Mouse (Mus musculus): Measurements from ENCODE around the gene Prss28. TPM values are rescaled to one million over a fixed set of nuclear protein-coding genes. Genes with fewer than 3 reads are reported as not detected.

Gene Prss28
- polyA plus RNA-seq, 1 experiment: not detected

DNA sequence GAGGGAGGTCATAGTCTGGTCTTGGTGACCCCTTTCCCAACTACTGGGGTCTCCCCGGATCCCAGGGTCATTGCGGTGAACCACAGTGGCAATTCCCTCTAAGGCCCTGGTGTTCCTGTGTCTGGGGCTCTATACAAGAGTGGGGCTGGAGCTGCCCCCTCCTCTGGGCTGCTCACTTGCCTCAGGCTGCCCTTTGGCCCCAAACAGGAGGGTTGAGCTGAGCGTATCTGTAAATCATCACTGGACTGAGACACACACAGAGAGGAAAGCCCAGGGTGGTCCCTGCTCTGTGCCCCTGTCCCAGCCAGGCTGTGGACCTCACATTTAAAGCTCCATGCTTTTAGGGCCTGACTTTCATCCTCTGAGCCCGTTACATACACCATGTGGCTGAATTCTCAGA is 29.8 kb downstream of the Prss28 start:
- no peak for TF ChIP-seq POLR2A (IDR thresholded peaks at IDR 0.05; ENCODE audit: low read depth, low read length)
- no peak for TF ChIP-seq CTCF (IDR thresholded peaks at IDR 0.05; ENCODE audit: extremely low read depth, insufficient read length, insufficient replicate concordance, low read depth, low read length)
- WGBS: 70% methylated on average over 4 of the region's 4 CpGs
- no peaks in the 10 kb centered on the region for H3K4me1 ChIP-seq (ENCODE audit: control insufficient read depth, insufficient read depth, insufficient read length, low read length)
- H3K27ac ChIP-seq (ENCODE audit: insufficient read depth, low read depth, low read length): no peak overlapping the region
- H3K27me3 ChIP-seq (ENCODE audit: control insufficient read depth, insufficient read depth, low read length): no peaks in the 10 kb centered on the region
- no peaks in the 10 kb centered on the region for H3K36me3 ChIP-seq (ENCODE audit: control insufficient read depth, insufficient read depth, low read length)
- H3K4me3 ChIP-seq (ENCODE audit: low read depth, low read length): no peak overlapping the region

DNA sequence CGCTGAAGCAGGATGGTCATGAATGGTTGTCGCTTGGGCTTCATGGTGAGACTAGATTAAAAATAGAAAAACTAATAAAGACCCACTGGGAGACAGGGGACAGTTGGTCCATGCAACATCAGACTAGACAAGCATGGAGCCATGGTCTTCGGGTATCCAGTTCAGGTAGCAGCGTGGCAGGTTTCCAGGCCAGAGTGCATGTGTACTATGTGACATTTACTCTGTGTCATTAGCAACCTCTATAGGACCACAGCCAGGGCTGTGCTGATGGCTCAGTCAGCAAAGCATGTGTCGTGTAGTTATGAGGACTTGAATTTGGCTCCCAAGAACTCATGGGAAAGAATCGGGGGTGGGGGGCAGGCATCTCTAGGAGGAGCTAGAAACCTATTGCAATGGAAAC is 31.6 kb downstream of the Prss28 start:
- WGBS: 86% methylated on average over 6 of the region's 6 CpGs
- Histone ChIP-seq H3K27me3 (ENCODE audit: control insufficient read depth, insufficient read depth, low read length) (no peaks in the 10 kb centered on the region), H3K36me3 (ENCODE audit: control insufficient read depth, insufficient read depth, low read length) (no peaks in the 10 kb centered on the region), H3K4me1 (ENCODE audit: control insufficient read depth, insufficient read depth, insufficient read length, low read length) (no peaks in the 10 kb centered on the region), H3K4me3 (ENCODE audit: low read depth, low read length) (no peak overlapping the region), H3K27ac (ENCODE audit: insufficient read depth, low read depth, low read length) (no peak overlapping the region)
- TF ChIP-seq CTCF (IDR thresholded peaks at IDR 0.05; ENCODE audit: extremely low read depth, insufficient read length, insufficient replicate concordance, low read depth, low read length): no peak

DNA sequence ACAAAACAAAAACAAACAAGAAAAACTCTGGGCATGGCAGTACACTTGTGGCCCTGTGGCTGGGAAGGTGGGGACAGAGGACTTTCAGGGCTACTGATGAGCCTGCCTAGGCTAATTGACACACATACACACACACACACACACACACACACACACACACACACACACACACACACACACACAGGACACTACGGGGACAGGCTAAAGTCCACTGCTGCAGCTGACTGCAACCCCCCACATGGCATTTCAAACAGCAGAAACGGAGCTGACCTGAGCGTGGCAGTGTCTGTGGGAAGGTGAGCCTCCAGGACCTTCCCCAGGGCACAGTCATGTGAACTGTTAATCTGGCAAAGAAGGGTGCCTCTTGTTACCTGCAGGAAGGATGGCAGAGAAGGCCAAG is 33.0 kb downstream of the Prss28 start:
- Histone ChIP-seq H3K4me1 (ENCODE audit: control insufficient read depth, insufficient read depth, insufficient read length, low read length) (no peaks in the 10 kb centered on the region), H3K27me3 (ENCODE audit: control insufficient read depth, insufficient read depth, low read length) (no peaks in the 10 kb centered on the region), H3K4me3 (ENCODE audit: low read depth, low read length) (no peak overlapping the region), H3K36me3 (ENCODE audit: control insufficient read depth, insufficient read depth, low read length) (no peaks in the 10 kb centered on the region), H3K27ac (ENCODE audit: insufficient read depth, low read depth, low read length) (no peak overlapping the region)
- no peak for TF ChIP-seq POLR2A (IDR thresholded peaks at IDR 0.05; ENCODE audit: low read depth, low read length)
- no peak for TF ChIP-seq CTCF (IDR thresholded peaks at IDR 0.05; ENCODE audit: extremely low read depth, insufficient read length, insufficient replicate concordance, low read depth, low read length)
- 32% methylated on average over 3 of the region's 3 CpGs for WGBS

DNA sequence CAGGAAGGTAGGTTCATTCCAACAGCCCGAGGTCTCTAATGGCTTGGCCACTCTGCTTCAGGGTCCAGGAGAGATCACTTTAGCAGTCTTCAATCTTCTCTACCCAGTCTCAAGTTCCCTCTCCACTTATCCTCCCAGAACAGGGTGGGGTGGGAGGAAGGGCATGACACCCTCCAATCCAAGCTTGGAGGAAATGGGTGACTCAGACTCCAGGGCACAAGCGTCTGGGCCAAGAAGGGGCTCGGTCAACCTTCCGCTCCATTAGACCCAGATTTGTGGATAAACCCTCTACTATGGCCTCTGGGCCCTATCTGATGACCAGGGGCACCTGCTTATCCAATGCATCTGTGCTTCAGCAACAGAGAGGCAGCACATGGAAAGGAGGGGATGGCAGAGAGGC is 37.0 kb downstream of the Prss28 start, which contains the start of gene Tpsab1:
Tpsab1 (minus strand) TSS at position 101 of the 400 bp plus-strand sequence.
- H3K4me3 ChIP-seq (ENCODE audit: low read depth, low read length): no peak within 1 kb of the TSS
- H3K27ac ChIP-seq (ENCODE audit: insufficient read depth, low read depth, low read length): no peak within 1 kb of the TSS
- H3K4me1 ChIP-seq (ENCODE audit: control insufficient read depth, insufficient read depth, insufficient read length, low read length): no peaks in the 10 kb centered on the region
- no peaks in the 10 kb centered on the region for H3K27me3 ChIP-seq (ENCODE audit: control insufficient read depth, insufficient read depth, low read length)
- WGBS: 73% methylated on average over 4 of the region's 4 CpGs
- TF ChIP-seq POLR2A (IDR thresholded peaks at IDR 0.05; ENCODE audit: low read depth, low read length): no peak
- no peak for TF ChIP-seq CTCF (IDR thresholded peaks at IDR 0.05; ENCODE audit: extremely low read depth, insufficient read length, insufficient replicate concordance, low read depth, low read length)
- no peaks in the 10 kb centered on the region for H3K36me3 ChIP-seq (ENCODE audit: control insufficient read depth, insufficient read depth, low read length)

DNA sequence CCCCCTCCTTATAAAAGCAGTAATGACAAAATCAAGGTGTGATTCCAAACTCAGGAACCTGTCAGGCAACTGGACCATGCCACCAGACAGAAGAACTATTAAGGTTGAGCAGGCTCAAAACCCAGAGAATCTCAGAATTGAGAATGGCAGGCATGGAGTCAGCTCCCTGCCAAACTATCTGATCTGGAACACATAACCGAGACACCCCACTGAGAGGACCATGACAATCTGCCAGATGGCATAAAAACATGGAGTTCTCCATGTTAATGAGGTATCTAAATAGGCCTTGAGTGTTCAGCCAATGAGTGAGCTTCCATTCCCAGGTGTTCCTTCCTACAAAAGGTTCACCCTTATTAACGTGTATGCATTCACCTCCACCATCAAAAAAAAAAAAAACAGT is 52.8 kb downstream of the Prss28 start:
- no peaks in the 10 kb centered on the region for H3K36me3 ChIP-seq (ENCODE audit: control insufficient read depth, insufficient read depth, low read length)
- TF ChIP-seq POLR2A (IDR thresholded peaks at IDR 0.05; ENCODE audit: low read depth, low read length) (no peak), CTCF (IDR thresholded peaks at IDR 0.05; ENCODE audit: extremely low read depth, insufficient read length, insufficient replicate concordance, low read depth, low read length) (no peak)
- H3K27ac ChIP-seq (ENCODE audit: insufficient read depth, low read depth, low read length): no peak overlapping the region
- WGBS: 50% methylated on average over 2 of the region's 2 CpGs
- H3K27me3 ChIP-seq (ENCODE audit: control insufficient read depth, insufficient read depth, low read length): no peaks in the 10 kb centered on the region; the same call in 1 of the 2 replicates
- H3K4me1 ChIP-seq (ENCODE audit: control insufficient read depth, insufficient read depth, insufficient read length, low read length): no peaks in the 10 kb centered on the region
- H3K4me3 ChIP-seq (ENCODE audit: low read depth, low read length): no peak overlapping the region

Other genes with a start within 250 kb of the Prss28 start
- gene Tmem204, start 225.1 kb upstream of the Prss28 start, polyA plus RNA-seq (2012; rRNA removed): 9.7 and 17.7 TPM in 2 replicates
- 7.3 and 8.9 TPM in 2 replicates for gene Telo2, start 192.7 kb upstream of the Prss28 start, polyA plus RNA-seq (2012; rRNA removed)
- gene Ptx4, start 187.9 kb upstream of the Prss28 start, polyA plus RNA-seq (2012; rRNA removed): 0.10 TPM in 1 of 2 replicates, not detected in the other
- gene Clcn7, start 175.3 kb upstream of the Prss28 start, polyA plus RNA-seq (2012; rRNA removed): 9.5 and 15.9 TPM in 2 replicates
- 0.06 TPM in 1 of 2 replicates, not detected in the other for gene Ccdc154, start 146.2 kb upstream of the Prss28 start, polyA plus RNA-seq (2012; rRNA removed)
- gene Gm38655, start 133.2 kb upstream of the Prss28 start, polyA plus RNA-seq (2012; rRNA removed): 0.33 and 0.46 TPM in 2 replicates
- 5.4 and 6.3 TPM in 2 replicates for gene BC003965, start 124.1 kb upstream of the Prss28 start, polyA plus RNA-seq (2012; rRNA removed)
- gene Unkl, start 120.2 kb upstream of the Prss28 start, polyA plus RNA-seq (2012; rRNA removed): 7.1 and 11.7 TPM in 2 replicates
- gene Gnptg, start 68.5 kb upstream of the Prss28 start, polyA plus RNA-seq (2012; rRNA removed): 21.0 and 29.3 TPM in 2 replicates
- 6.8 and 13.3 TPM in 2 replicates for gene Tsr3, start 68.5 kb upstream of the Prss28 start, polyA plus RNA-seq (2012; rRNA removed)
- gene Baiap3, start 52.3 kb upstream of the Prss28 start, polyA plus RNA-seq (2012; rRNA removed): 10.1 TPM in 2 replicates
- gene Ube2i, start 34.0 kb upstream of the Prss28 start, polyA plus RNA-seq (2012; rRNA removed): 24.8 and 50.8 TPM in 2 replicates
- not detected in 2 replicates for gene Prss34, start 10.3 kb upstream of the Prss28 start, polyA plus RNA-seq (2012; rRNA removed)
- not detected in 2 replicates for gene Prss29, start 10.0 kb downstream of the Prss28 start, polyA plus RNA-seq (2012; rRNA removed)
- 0.39 TPM in 1 of 2 replicates, not detected in the other for gene Tpsab1, start 36.9 kb downstream of the Prss28 start, polyA plus RNA-seq (2012; rRNA removed)
- 3.8 TPM in 1 of 2 replicates, not detected in the other for gene Tpsb2, start 57.7 kb downstream of the Prss28 start, polyA plus RNA-seq (2012; rRNA removed)
- gene Tpsg1, start 60.6 kb downstream of the Prss28 start, polyA plus RNA-seq (2012; rRNA removed): 15.8 and 59.6 TPM in 2 replicates
- 17.8 and 19.6 TPM in 2 replicates for gene Cacna1h, start 125.1 kb downstream of the Prss28 start, polyA plus RNA-seq (2012; rRNA removed)
- not detected in 2 replicates for gene Tekt4, start 146.0 kb downstream of the Prss28 start, polyA plus RNA-seq (2012; rRNA removed)
- 0.29 and 0.53 TPM in 2 replicates for gene Sstr5, start 188.6 kb downstream of the Prss28 start, polyA plus RNA-seq (2012; rRNA removed)

Measured in small intestine, adult 2 months (tissue).